Mouse (Mus musculus) E14TG2a.4 (cell line): ENCODE measurements at regions not wholly inside any gene's neighbourhood (a gene's known extent, or its start where the extent isn't known, plus 50 kb on each side); places are given as distances from the start of the nearest gene placed in this dataset.

ENCODE experiments used
- H3K27me3 ChIP-seq: 2 replicates; pipeline ENCODE4 v1.6.1; 2014; ENCODE audit warnings: low read length, control low read depth; ENCODE audit not compliant: insufficient read depth
- H3K36me3 ChIP-seq: 2 replicates; pipeline ENCODE4 v1.6.1; 2014; ENCODE audit warnings: low read length, control low read depth; ENCODE audit not compliant: insufficient read depth
- H3K4me1 ChIP-seq: replicated peaks from 2 replicates; pipeline ENCODE4 v1.6.1; 2014; ENCODE audit warnings: low read depth, low read length, control low read depth
- H3K4me3 ChIP-seq: replicated peaks from 2 replicates; pipeline ENCODE4 v1.5.1; 2014; ENCODE audit warnings: mild to moderate bottlenecking, low read length
- H3K9me3 ChIP-seq: 2 replicates; pipeline ENCODE4 v1.6.1; 2014; ENCODE audit warnings: low read length, control low read depth
- CTCF ChIP-seq: conservative IDR thresholded peaks from 2 replicates; pipeline ENCODE4 v1.5.1; 2014; ENCODE audit warnings: low read length
- NANOG ChIP-seq: IDR thresholded peaks from 2 replicates; pipeline ENCODE4 v1.6.1; 2014; ENCODE audit warnings: borderline replicate concordance, low read length, mixed read lengths
- POU5F1 ChIP-seq: IDR thresholded peaks from 2 replicates; pipeline ENCODE4 v1.6.1; 2014; ENCODE audit warnings: low read length, borderline replicate concordance

GRCm38 (mm10) chr6:102977122-102977521, 404.2 kb upstream of the Cntn3 start:
- Histone ChIP-seq H3K27me3 (no peaks in the 10 kb centered on the region), H3K9me3 (no peaks in the 10 kb centered on the region), H3K4me1 (no peaks in the 10 kb centered on the region), H3K36me3 (no peaks in the 10 kb centered on the region), H3K4me3 (no peak overlapping the region)
- TF ChIP-seq NANOG (no peak), CTCF (no peak), POU5F1 (no peak)

GRCm38 (mm10) chr6:103023326-103023725, 450.4 kb upstream of the Cntn3 start:
- Histone ChIP-seq H3K9me3 (no peaks in the 10 kb centered on the region), H3K36me3 (no peaks in the 10 kb centered on the region), H3K27me3 (no peaks in the 10 kb centered on the region), H3K4me3 (no peak overlapping the region), H3K4me1 (no peaks in the 10 kb centered on the region)
- TF ChIP-seq NANOG (no peak), CTCF (no peak), POU5F1 (no peak)

GRCm38 (mm10) chr6:103024006-103024405, 451.1 kb upstream of the Cntn3 start:
- no peaks in the 10 kb centered on the region for H3K4me1 ChIP-seq
- H3K9me3 ChIP-seq: no peaks in the 10 kb centered on the region
- H3K27me3 ChIP-seq: no peaks in the 10 kb centered on the region
- H3K4me3 ChIP-seq: no peak overlapping the region
- TF ChIP-seq CTCF: no peak
- no peak for TF ChIP-seq POU5F1
- no peak for TF ChIP-seq NANOG
- H3K36me3 ChIP-seq: no peaks in the 10 kb centered on the region

- Histone ChIP-seq H3K4me1 (no peaks in the 10 kb centered on the region), H3K27me3 (no peaks in the 10 kb centered on the region), H3K9me3 (no peaks in the 10 kb centered on the region), H3K36me3 (no peaks in the 10 kb centered on the region), H3K4me3 (no peak overlapping the region)
- TF ChIP-seq POU5F1: no peak
- TF ChIP-seq CTCF: no peak
- TF ChIP-seq NANOG: no peak
Observed at GRCm38 (mm10) chr6:103028150-103028549, 455.2 kb upstream of the Cntn3 start.

GRCm38 (mm10) chr6:103033418-103033817, 460.5 kb upstream of the Cntn3 start:
- H3K4me3 ChIP-seq: no peak overlapping the region

GRCm38 (mm10) chr6:103033919-103034318, 461.0 kb upstream of the Cntn3 start:
- no peaks in the 10 kb centered on the region for H3K9me3 ChIP-seq
- H3K27me3 ChIP-seq: no peaks in the 10 kb centered on the region
- H3K4me1 ChIP-seq: no peaks in the 10 kb centered on the region
- TF ChIP-seq NANOG (no peak), POU5F1 (no peak), CTCF (no peak)
- H3K4me3 ChIP-seq: no peak overlapping the region
- H3K36me3 ChIP-seq: no peaks in the 10 kb centered on the region

More at GRCm38 (mm10) chr6:103033418-103033817, 460.5 kb upstream of the Cntn3 start:
- Histone ChIP-seq H3K27me3 (no peaks in the 10 kb centered on the region), H3K9me3 (no peaks in the 10 kb centered on the region), H3K36me3 (no peaks in the 10 kb centered on the region), H3K4me1 (no peaks in the 10 kb centered on the region)
- TF ChIP-seq CTCF (no peak), POU5F1 (no peak), NANOG (no peak)

GRCm38 (mm10) chr6:103060591-103060990, 449.8 kb upstream of the Chl1 start:
- H3K9me3 ChIP-seq: no peaks in the 10 kb centered on the region
- no peak for TF ChIP-seq NANOG
- TF ChIP-seq POU5F1: no peak
- TF ChIP-seq CTCF: no peak

GRCm38 (mm10) chr6:103106189-103106588, 404.2 kb upstream of the Chl1 start:
- TF ChIP-seq NANOG: no peak
- TF ChIP-seq CTCF: no peak
- TF ChIP-seq POU5F1: no peak
- Histone ChIP-seq H3K9me3 (no peaks in the 10 kb centered on the region), H3K4me3 (no peak overlapping the region), H3K27me3 (no peaks in the 10 kb centered on the region), H3K4me1 (no peaks in the 10 kb centered on the region), H3K36me3 (no peaks in the 10 kb centered on the region)

More at GRCm38 (mm10) chr6:103060591-103060990, 449.8 kb upstream of the Chl1 start:
- Histone ChIP-seq H3K4me1 (no peaks in the 10 kb centered on the region), H3K4me3 (no peak overlapping the region), H3K36me3 (no peaks in the 10 kb centered on the region), H3K27me3 (no peaks in the 10 kb centered on the region)

GRCm38 (mm10) chr6:103119537-103119936, 390.8 kb upstream of the Chl1 start:
- Histone ChIP-seq H3K36me3 (no peaks in the 10 kb centered on the region), H3K4me3 (no peak overlapping the region)

More at GRCm38 (mm10) chr6:103119537-103119936, 390.8 kb upstream of the Chl1 start:
- H3K9me3 ChIP-seq: no peaks in the 10 kb centered on the region
- H3K4me1 ChIP-seq: no peaks in the 10 kb centered on the region
- TF ChIP-seq POU5F1 (no peak), CTCF (no peak), NANOG (no peak)
- H3K27me3 ChIP-seq: no peaks in the 10 kb centered on the region
